Mouse (Mus musculus) myocyte (in vitro differentiated cells): ENCODE results near the gene Rbp1. TPM values are rescaled to one million over a fixed set of nuclear protein-coding genes. Genes with fewer than 3 reads are reported as not detected.

Experiments
- H3K27me3 ChIP-seq: one replicate; pipeline ENCODE4 v1.6.1; 2011; ENCODE audit not compliant: control insufficient read depth, insufficient read depth, insufficient read length
- H3K36me3 ChIP-seq: one replicate; pipeline ENCODE4 v1.6.1; 2011; ENCODE audit not compliant: control insufficient read depth, insufficient read depth
- H3K4me2 ChIP-seq: one replicate; pipeline ENCODE4 v1.6.1; 2011; ENCODE audit warnings: low read depth, control low read depth
- H3K4me3 ChIP-seq: one replicate; pipeline ENCODE4 v1.5.1; 2011; ENCODE audit warnings: mild to moderate bottlenecking, control low read depth, moderate library complexity
- H3K79me2 ChIP-seq: one replicate; pipeline ENCODE4 v1.6.1; 2011; ENCODE audit not compliant: control insufficient read depth, insufficient read depth
- H3ac ChIP-seq: one replicate; pipeline ENCODE4 v1.6.1; 2011; ENCODE audit not compliant: control insufficient read depth, insufficient read length
- CEBPB ChIP-seq: IDR thresholded peaks from 2 replicates; pipeline ENCODE4 v1.6.1; 2011; ENCODE audit warnings: mild to moderate bottlenecking, moderate library complexity; ENCODE audit not compliant: poor library complexity, insufficient read depth, severe bottlenecking
- E2F4 ChIP-seq: IDR thresholded peaks from one replicate; pipeline ENCODE4 v1.6.1; 2011; ENCODE audit warnings: mild to moderate bottlenecking, control low read depth, moderate library complexity; ENCODE audit not compliant: insufficient read depth
- MAX ChIP-seq: IDR thresholded peaks from one replicate; pipeline ENCODE4 v1.6.1; 2011; ENCODE audit warnings: low read depth, mild to moderate bottlenecking, control low read depth
- MYOD1 ChIP-seq, 3 experiments: IDR thresholded peaks; one replicate each; pipeline ENCODE4 v1.6.1; 2011; ENCODE audit warnings: control low read depth in 2 of 3, low read depth in 2 of 3, mild to moderate bottlenecking in 2 of 3, moderate library complexity in 1 of 3; ENCODE audit not compliant: insufficient read length in 2 of 3, control insufficient read depth in 1 of 3
- MYOG ChIP-seq, 3 experiments: IDR thresholded peaks; one replicate each; pipeline ENCODE4 v1.6.1; 2011; ENCODE audit warnings: control low read depth in 2 of 3, low read depth in 2 of 3, mild to moderate bottlenecking in 2 of 3; ENCODE audit not compliant: insufficient read length in 2 of 3, control insufficient read depth in 1 of 3, insufficient read depth in 1 of 3
- POLR2A ChIP-seq: IDR thresholded peaks from one replicate; pipeline ENCODE4 v1.6.1; 2011; ENCODE audit warnings: low read depth, mild to moderate bottlenecking, control low read depth, moderate library complexity; ENCODE audit not compliant: insufficient read length
- POLR2AphosphoS2 ChIP-seq: IDR thresholded peaks from one replicate; pipeline ENCODE4 v1.6.1; 2011; ENCODE audit warnings: low read depth, control low read depth; ENCODE audit not compliant: insufficient read length
- REST ChIP-seq: IDR thresholded peaks from one replicate; pipeline ENCODE4 v1.6.1; 2011; ENCODE audit warnings: mild to moderate bottlenecking, control low read depth, moderate library complexity; ENCODE audit not compliant: insufficient read depth, insufficient read length
- SRF ChIP-seq: IDR thresholded peaks from one replicate; pipeline ENCODE4 v1.6.1; 2011; ENCODE audit warnings: low read depth; ENCODE audit not compliant: control insufficient read depth, insufficient read length
- TCF12 ChIP-seq: IDR thresholded peaks from one replicate; pipeline ENCODE4 v1.6.1; 2011; ENCODE audit warnings: mild to moderate bottlenecking, control low read depth; ENCODE audit not compliant: poor library complexity, insufficient read depth, severe bottlenecking
- TCF3 ChIP-seq: IDR thresholded peaks from one replicate; pipeline ENCODE4 v1.6.1; 2011; ENCODE audit warnings: low read depth, control low read depth; ENCODE audit not compliant: insufficient read length
- USF1 ChIP-seq: IDR thresholded peaks from one replicate; pipeline ENCODE4 v1.6.1; 2011; ENCODE audit warnings: low read depth, mild to moderate bottlenecking, control low read depth, moderate library complexity
- polyA plus RNA-seq: library from polyadenylated mRNA; unstranded; fragments of >200 nt; fragmentation: generic; extraction: Trizol; gene quantifications from one replicate; pipeline ENCODE4 v1.2.1, GENCODE M21; 2012; ENCODE audit warnings: missing spikeins

Gene Rbp1
- polyA plus RNA-seq, 1 experiment, result 4.4 TPM

DNA sequence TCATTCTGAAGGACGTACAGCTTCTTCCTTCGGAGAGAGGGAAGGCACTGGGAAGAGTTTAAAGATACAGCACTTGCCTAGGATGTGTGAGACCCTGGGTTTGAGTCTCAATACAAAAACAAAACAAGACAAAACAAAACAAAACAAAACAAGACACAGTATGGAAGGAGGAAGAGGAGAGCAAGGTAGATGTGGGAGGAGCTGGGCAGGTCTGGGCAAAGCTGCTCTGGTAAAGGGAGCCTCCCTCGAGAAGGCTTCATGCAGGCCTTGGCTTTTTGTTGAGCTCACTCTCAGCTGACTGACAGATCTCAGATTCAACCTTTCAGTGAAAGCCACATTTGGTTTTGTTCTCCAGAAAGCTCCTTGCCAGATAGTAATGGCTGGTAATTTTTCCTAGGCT, 63.1 kb downstream of the Rbp1 start, which contains the start of gene Rbp2:
Rbp2 (plus strand) TSS at position 301 of the 400 bp plus-strand sequence.
- no peaks in the 10 kb centered on the region for H3K79me2 ChIP-seq

DNA sequence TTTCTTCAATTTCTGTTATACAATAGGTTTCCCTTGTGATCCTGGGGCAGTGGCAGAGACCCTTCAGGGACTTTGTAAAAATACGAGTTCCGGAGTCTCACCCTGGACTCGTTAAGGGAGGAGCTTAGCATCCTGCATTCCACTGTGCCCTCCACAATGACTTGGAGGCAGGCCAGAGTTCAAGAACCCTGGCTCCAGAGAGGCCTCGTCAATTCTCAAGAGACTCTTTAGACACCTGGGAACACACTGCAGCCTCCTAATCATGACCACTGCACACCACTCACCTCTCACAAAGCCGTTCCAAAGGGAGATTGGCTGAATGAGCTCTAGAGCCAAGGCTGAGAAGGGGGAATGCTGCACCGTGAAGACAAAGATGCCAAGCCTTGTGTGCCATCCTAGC, 64.5 kb downstream of the Rbp1 start:
- Histone ChIP-seq H3K27me3 (no peaks in the 10 kb centered on the region), H3K4me3 (no peak overlapping the region), H3ac (no peak overlapping the region), H3K79me2 (no peaks in the 10 kb centered on the region), H3K4me2 (no peak overlapping the region), H3K36me3 (no peaks in the 10 kb centered on the region)
- TF ChIP-seq MAX (no peak), POLR2A (no peak)

More for the DNA sequence above, 63.1 kb downstream of the Rbp1 start, which contains the start of gene Rbp2:
- H3K4me3 ChIP-seq, result no peak within 1 kb of the TSS
- TF ChIP-seq SRF (no peak), POLR2AphosphoS2 (no peak), MYOG (IDR thresholded peaks at IDR 0.05; ENCODE audit: control insufficient read depth in 1 of 3, insufficient read depth in 1 of 3, insufficient read length in 2 of 3, low read depth in 2 of 3) (no peak), POLR2A (no peak), USF1 (no peak), CEBPB (no peak), MAX (no peak)
- H3ac ChIP-seq, result no peak within 1 kb of the TSS
- no peak within 1 kb of the TSS for H3K4me2 ChIP-seq
- H3K27me3 ChIP-seq, result no peaks in the 10 kb centered on the region
- H3K36me3 ChIP-seq, result no peaks in the 10 kb centered on the region

DNA sequence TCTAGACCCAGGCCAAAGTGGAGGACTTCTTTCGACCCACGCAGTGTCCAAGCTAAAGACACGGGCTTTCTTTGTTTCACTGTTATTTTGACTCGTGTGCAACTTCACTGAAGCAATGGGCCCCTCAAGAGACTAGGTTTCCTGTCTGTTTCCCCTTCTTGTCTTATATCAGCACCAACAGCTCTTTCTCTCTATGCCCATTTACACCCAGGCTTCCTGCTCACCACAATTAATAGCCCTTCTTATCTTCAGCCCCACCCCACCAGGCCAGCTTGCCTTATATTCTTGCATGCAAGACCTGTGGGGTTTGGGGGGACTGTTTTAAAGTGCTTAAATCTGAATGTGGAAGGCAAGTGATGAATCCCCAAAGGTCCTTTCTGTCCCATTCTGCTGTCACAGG, 66.8 kb downstream of the Rbp1 start:
- Histone ChIP-seq H3K27me3 (no peaks in the 10 kb centered on the region), H3K36me3 (no peaks in the 10 kb centered on the region), H3K4me2 (no peak overlapping the region), H3ac (no peak overlapping the region), H3K4me3 (no peak overlapping the region), H3K79me2 (no peaks in the 10 kb centered on the region)
- no peak for TF ChIP-seq TCF3
- no peak for TF ChIP-seq USF1
- no peak for TF ChIP-seq TCF12
- no peak for TF ChIP-seq POLR2AphosphoS2
- TF ChIP-seq MYOG (IDR thresholded peaks at IDR 0.05; ENCODE audit: control insufficient read depth in 1 of 3, insufficient read depth in 1 of 3, insufficient read length in 2 of 3, low read depth in 2 of 3), result no peak
- no peak for TF ChIP-seq E2F4
- no peak for TF ChIP-seq REST

DNA sequence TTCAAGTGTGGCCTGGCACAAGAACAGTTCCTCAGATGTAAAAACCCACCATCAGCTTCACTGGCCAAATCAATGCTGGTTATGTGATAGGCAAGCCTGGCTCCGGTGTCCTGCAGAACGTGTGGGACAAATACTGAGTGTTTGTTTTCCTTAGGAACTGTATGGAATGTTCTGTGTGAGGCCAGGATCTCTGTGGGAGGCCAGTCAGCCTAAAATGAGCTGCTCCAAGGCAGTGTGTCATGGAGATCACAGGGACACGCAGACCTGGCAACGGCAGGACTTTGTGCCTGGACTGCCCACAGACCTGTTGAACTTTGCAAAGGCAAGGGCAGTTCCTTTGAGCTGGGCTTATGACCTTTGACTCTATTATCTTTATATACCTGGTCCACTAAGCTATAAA, 67.4 kb downstream of the Rbp1 start:
- H3K79me2 ChIP-seq, result no peaks in the 10 kb centered on the region
- TF ChIP-seq MYOG (IDR thresholded peaks at IDR 0.05; ENCODE audit: control insufficient read depth in 1 of 3, insufficient read depth in 1 of 3, insufficient read length in 2 of 3, low read depth in 2 of 3) (no peak), TCF3 (no peak), MAX (no peak)
- H3K4me2 ChIP-seq, result no peak overlapping the region
- no peaks in the 10 kb centered on the region for H3K27me3 ChIP-seq
- H3K4me3 ChIP-seq, result no peak overlapping the region
- H3K36me3 ChIP-seq, result no peaks in the 10 kb centered on the region
- no peak overlapping the region for H3ac ChIP-seq

DNA sequence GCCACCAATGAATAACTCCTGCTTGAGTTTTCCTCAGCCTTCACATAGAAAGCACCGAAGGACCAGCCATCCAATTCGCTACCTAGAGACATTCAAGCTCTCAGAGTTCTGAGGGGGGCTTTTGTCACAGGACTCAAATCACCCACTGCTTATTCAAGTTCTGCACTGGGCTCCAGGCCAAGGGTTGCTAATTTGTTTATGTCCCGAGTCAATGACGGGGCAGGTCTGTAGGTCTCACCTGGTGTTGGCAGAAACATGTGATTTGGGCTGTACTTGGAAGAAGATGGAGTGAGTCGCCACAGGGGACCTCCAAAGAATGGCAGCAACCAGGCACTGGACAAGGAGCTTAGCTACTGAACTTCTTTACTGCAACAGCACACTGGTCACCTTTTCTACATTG, 68.3 kb downstream of the Rbp1 start:
- no peak overlapping the region for H3K4me3 ChIP-seq
- H3K79me2 ChIP-seq, result no peaks in the 10 kb centered on the region
- no peaks in the 10 kb centered on the region for H3K27me3 ChIP-seq
- H3ac ChIP-seq, result no peak overlapping the region
- TF ChIP-seq MYOG (IDR thresholded peaks at IDR 0.05; ENCODE audit: control insufficient read depth in 1 of 3, insufficient read depth in 1 of 3, insufficient read length in 2 of 3, low read depth in 2 of 3) (no peak), TCF12 (no peak)
- no peaks in the 10 kb centered on the region for H3K36me3 ChIP-seq
- no peak overlapping the region for H3K4me2 ChIP-seq

DNA sequence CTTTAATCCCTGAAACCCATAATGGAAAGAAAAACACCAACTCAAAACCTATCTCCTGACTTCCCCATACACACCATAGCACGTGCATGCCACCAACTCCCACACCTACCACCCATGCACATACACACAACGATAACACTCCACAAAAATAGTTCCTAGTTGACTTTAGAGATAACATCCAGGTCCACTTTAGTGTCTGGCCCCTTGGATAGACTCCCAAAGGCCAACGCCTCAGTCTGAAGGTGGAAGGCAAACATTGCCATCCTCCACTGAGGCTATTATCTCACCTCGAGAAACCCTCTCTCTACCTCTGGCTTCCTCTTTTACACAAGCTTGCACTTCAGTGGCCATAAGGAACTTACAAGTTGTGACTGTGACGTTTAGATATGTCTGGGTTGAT, 69.5 kb downstream of the Rbp1 start:
- TF ChIP-seq USF1, result no peak
- Histone ChIP-seq H3K4me2 (no peak overlapping the region), H3K36me3 (no peaks in the 10 kb centered on the region), H3K4me3 (no peak overlapping the region), H3K27me3 (no peaks in the 10 kb centered on the region), H3ac (no peak overlapping the region), H3K79me2 (no peaks in the 10 kb centered on the region)

DNA sequence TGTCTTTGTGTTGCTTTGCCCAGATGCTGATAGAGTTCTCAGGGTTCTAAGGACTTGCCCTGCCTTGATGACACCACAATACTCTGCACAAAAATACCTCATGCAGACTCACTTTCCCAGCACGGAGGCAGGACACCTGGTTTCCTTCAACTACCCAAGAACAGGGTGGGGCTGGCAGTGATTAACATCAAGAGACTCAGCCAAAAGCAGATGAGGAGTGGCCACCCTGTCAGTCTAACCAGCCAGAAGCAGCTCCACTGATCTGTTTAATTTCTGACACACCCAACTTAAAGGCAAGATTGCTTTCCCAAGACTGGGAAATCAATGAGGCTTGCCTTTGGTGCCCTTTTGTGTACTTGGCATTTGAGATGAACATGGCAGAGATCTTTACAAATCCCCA, 70.1 kb downstream of the Rbp1 start:
- Histone ChIP-seq H3K79me2 (no peaks in the 10 kb centered on the region), H3K4me3 (no peak overlapping the region), H3K36me3 (no peaks in the 10 kb centered on the region), H3ac (no peak overlapping the region), H3K27me3 (no peaks in the 10 kb centered on the region), H3K4me2 (no peak overlapping the region)
- no peak for TF ChIP-seq CEBPB
- no peak for TF ChIP-seq TCF12
- TF ChIP-seq SRF, result no peak
- no peak for TF ChIP-seq TCF3
- TF ChIP-seq POLR2AphosphoS2, result no peak
- TF ChIP-seq E2F4, result no peak
- no peak for TF ChIP-seq MYOG (IDR thresholded peaks at IDR 0.05; ENCODE audit: control insufficient read depth in 1 of 3, insufficient read depth in 1 of 3, insufficient read length in 2 of 3, low read depth in 2 of 3)
- TF ChIP-seq MAX, result no peak
- no peak for TF ChIP-seq MYOD1 (IDR thresholded peaks at IDR 0.05; ENCODE audit: control insufficient read depth in 1 of 3, insufficient read length in 2 of 3, low read depth in 2 of 3)
- TF ChIP-seq POLR2A, result no peak
- TF ChIP-seq REST, result no peak
- TF ChIP-seq USF1, result no peak
